Mouse (Mus musculus) spleen, adult 2 months (tissue): ENCODE results near the gene Agpat2.

Source experiments
- CTCF ChIP-seq: fragments of 200-500 bp; IDR thresholded peaks from 2 replicates; pipeline ENCODE4 v1.5.1; 2011; ENCODE audit warnings: mild to moderate bottlenecking, inconsistent platforms; ENCODE audit not compliant: insufficient read depth, insufficient read length, insufficient replicate concordance; ENCODE audit errors: extremely low read depth
- POLR2A ChIP-seq: fragments of 200-500 bp; IDR thresholded peaks from 2 replicates; pipeline ENCODE4 v1.6.1; 2011; ENCODE audit warnings: low read depth, low read length, inconsistent platforms

DNA sequence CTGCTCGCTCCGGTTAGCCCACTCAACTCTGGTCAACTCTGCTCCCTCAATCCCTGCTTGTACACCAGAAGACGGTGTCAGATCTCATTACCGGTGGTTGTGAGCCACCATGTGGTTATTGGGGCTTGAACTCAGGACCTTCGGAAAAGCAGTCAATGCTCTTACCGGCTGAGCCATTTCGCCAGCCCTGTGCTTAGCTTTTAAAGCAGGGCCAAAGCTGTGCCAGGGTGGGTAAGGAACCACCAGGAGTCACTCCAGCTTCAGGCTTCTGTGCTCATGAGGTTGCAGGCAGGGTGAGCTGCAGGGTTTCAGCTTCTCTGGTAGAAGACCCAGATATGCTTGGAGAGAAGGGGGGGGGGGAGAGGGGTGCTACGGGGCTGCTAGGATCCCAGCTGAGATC is 1.1 kb upstream of the Agpat2 start:
- TF ChIP-seq CTCF (no peak), POLR2A (no peak)
